Mouse (Mus musculus) small intestine, adult 2 months (tissue): ENCODE measurements around the gene Syt16.

Experiments
- CTCF ChIP-seq: fragments of 200-500 bp; IDR thresholded peaks from 2 replicates; pipeline ENCODE4 v1.5.1; 2012; ENCODE audit warnings: low read depth, mild to moderate bottlenecking, control low read depth, inconsistent platforms, low read length, moderate library complexity, mixed read lengths; ENCODE audit not compliant: insufficient replicate concordance, insufficient read length; ENCODE audit errors: extremely low read depth
- POLR2A ChIP-seq: fragments of 200-500 bp; IDR thresholded peaks from 2 replicates; pipeline ENCODE4 v1.6.1; 2012; ENCODE audit warnings: low read depth, mild to moderate bottlenecking, control low read depth, inconsistent platforms, low read length, moderate library complexity

GRCm38 (mm10) chr12:74094701-74095100 is 97.2 kb downstream of the Syt16 start:
- TF ChIP-seq CTCF: no peak
- no peak for TF ChIP-seq POLR2A
